Mouse (Mus musculus): Measurements from ENCODE around the gene Zcchc14.
A peak's percentile ranks its signal among the peaks of the same experiment; 100 is the strongest.
"Not testable (repeated sequence)": the region's sequence is repeated elsewhere in the genome, so short reads cannot be mapped to it uniquely, and the experiment has no call there.

The Zcchc14 gene

GRCm38 (mm10) chr8:121623043-121623442 is 29.7 kb downstream of the Zcchc14 start:
- DNase-seq (ENCODE audit: low read depth, low spot score), result no peak

GRCm38 (mm10) chr8:121621879-121622278 is 30.8 kb downstream of the Zcchc14 start:
- DNase-seq (ENCODE audit: low read depth, low spot score), result no peak

- no peak for DNase-seq (ENCODE audit: low read depth, low spot score)
Measured at GRCm38 (mm10) chr8:121620801-121621516, 31.7 kb downstream of the Zcchc14 start.

GRCm38 (mm10) chr8:121619401-121619995 is 33.2 kb downstream of the Zcchc14 start:
- DNase-seq (ENCODE audit: low read depth, low spot score), result peak; percentile 75

GRCm38 (mm10) chr8:121613419-121613818 is 39.3 kb downstream of the Zcchc14 start:
- no peak for DNase-seq (ENCODE audit: low read depth, low spot score)

- no peak for DNase-seq (ENCODE audit: low read depth, low spot score)
Measured at GRCm38 (mm10) chr8:121609916-121610315, 42.8 kb downstream of the Zcchc14 start.

- no peak for DNase-seq (ENCODE audit: low read depth, low spot score)
Measured at GRCm38 (mm10) chr8:121609251-121609650, 43.5 kb downstream of the Zcchc14 start.

GRCm38 (mm10) chr8:121607661-121608060 is 45.0 kb downstream of the Zcchc14 start:
- no peak for DNase-seq (ENCODE audit: low read depth, low spot score)

- DNase-seq (ENCODE audit: low read depth, low spot score), result no peak
Measured at GRCm38 (mm10) chr8:121603801-121604200, 48.9 kb downstream of the Zcchc14 start.

GRCm38 (mm10) chr8:121602860-121603259 is 49.8 kb downstream of the Zcchc14 start:
- DNase-seq (ENCODE audit: low read depth, low spot score), result peak; percentile 77

GRCm38 (mm10) chr8:121602411-121602810 is 50.3 kb downstream of the Zcchc14 start:
- no peak for DNase-seq (ENCODE audit: low read depth, low spot score)

- DNase-seq (ENCODE audit: low read depth, low spot score), result no peak
Measured at GRCm38 (mm10) chr8:121599842-121600241, 52.9 kb downstream of the Zcchc14 start.

GRCm38 (mm10) chr8:121598892-121599291 is 53.8 kb downstream of the Zcchc14 start:
- DNase-seq (ENCODE audit: low read depth, low spot score), result peak; percentile 77

- DNase-seq (ENCODE audit: low read depth, low spot score), result no peak
Measured at GRCm38 (mm10) chr8:121598190-121598589, 54.5 kb downstream of the Zcchc14 start.

GRCm38 (mm10) chr8:121597492-121597891 is 55.2 kb downstream of the Zcchc14 start:
- DNase-seq (ENCODE audit: low read depth, low spot score), result not testable (repeated sequence)

GRCm38 (mm10) chr8:121593983-121594382 is 58.7 kb downstream of the Zcchc14 start:
- DNase-seq (ENCODE audit: low read depth, low spot score), result no peak

GRCm38 (mm10) chr8:121593293-121593692 is 59.4 kb downstream of the Zcchc14 start:
- DNase-seq (ENCODE audit: low read depth, low spot score), result no peak

GRCm38 (mm10) chr8:121591178-121592066 is 61.3 kb downstream of the Zcchc14 start:
- no peak for DNase-seq (ENCODE audit: low read depth, low spot score)

GRCm38 (mm10) chr8:121590203-121591177 is 62.2 kb downstream of the Zcchc14 start, which contains the start of gene Map1lc3b:
Gene Map1lc3b, plus strand, starts transcription at chr8:121590361.
- peak; percentile 94 for DNase-seq (ENCODE audit: low read depth, low spot score)

GRCm38 (mm10) chr8:121589205-121589726 is 63.4 kb downstream of the Zcchc14 start:
- DNase-seq (ENCODE audit: low read depth, low spot score), result no peak

GRCm38 (mm10) chr8:121588750-121589149 is 64.0 kb downstream of the Zcchc14 start:
- DNase-seq (ENCODE audit: low read depth, low spot score), result no peak

Data from skeletal muscle tissue, adult 2 months (tissue).